Mouse (Mus musculus) lung, postnatal 0 days (tissue): ENCODE data around the gene Tas2r137.

Experiments
- CTCF ChIP-seq: IDR thresholded peaks from 2 replicates; pipeline ENCODE4 v1.5.1; 2016; ENCODE audit warnings: antibody characterized with exemption, mild to moderate bottlenecking
- EP300 ChIP-seq: IDR thresholded peaks from 2 replicates; pipeline ENCODE4 v1.6.1; 2016; ENCODE audit warnings: antibody characterized with exemption, mild to moderate bottlenecking, control low read depth

- TF ChIP-seq EP300, result no peak
- TF ChIP-seq CTCF, result no peak
These were observed 2.2 kb downstream of the Tas2r137 start, which contains the start of gene Tas2r108 for GRCm38 (mm10) chr6:40493229-40493628.
